In the genomic region with DNA sequence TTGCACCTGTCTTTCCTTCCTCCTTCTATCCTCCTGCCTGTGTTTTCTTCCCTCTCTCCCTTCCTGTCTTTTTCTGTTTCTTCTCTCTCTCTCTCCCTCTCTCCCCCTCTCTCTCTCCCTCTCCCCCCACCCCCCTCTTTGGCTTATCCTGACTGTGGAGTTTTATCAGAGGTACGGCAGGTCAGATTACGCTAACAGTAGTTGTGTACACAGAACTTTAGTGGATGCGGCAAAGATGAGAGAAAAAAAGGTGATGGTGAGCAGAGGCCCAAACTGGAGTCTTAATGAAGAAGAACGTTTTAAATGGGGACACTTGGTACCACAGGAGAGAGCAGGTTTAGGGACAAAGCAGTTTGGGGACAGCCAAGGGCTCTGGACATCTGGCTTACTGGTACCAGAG, we compare ENCODE assay signal across 22 mouse cellular contexts.
DNase-seq lines count a peak whose midpoint lies in the region; ATAC-seq and TF ChIP-seq lines count a peak whose summit lies in the region.
"Had no signal": no experiment of that assay in that cellular context is flagged by ENCODE, and none has a peak within 500 bp of the region (broad histone marks: within the 10 kb centered on the region; RNA-seq: fewer than 3 reads in every experiment).

No protein-coding gene starts in this region.

- H3K36me3 ChIP-seq in heart, embryonic 13.5 days, result no peaks in the 10 kb centered on the region
- H3K36me3 ChIP-seq in lung, postnatal 0 days (ENCODE audit: insufficient read depth, low read length), result no peaks in the 10 kb centered on the region
- peaks cover 17% of the 10 kb centered on the region; the same call in 1 of the 2 replicates for H3K36me3 ChIP-seq in macrophage (ENCODE audit: inconsistent target)
- H3K36me3 ChIP-seq in forebrain, embryonic 11.5 days (ENCODE audit: control insufficient read depth, insufficient read depth, low read length), result no peaks in the 10 kb centered on the region
- H3K36me3 ChIP-seq: embryonic facial prominence, embryonic 15.5 days; G1E; hindbrain, embryonic 12.5 days; kidney, embryonic 15.5 days; limb, embryonic 10.5 days; neural tube, embryonic 13.5 days had no signal

- H3K9ac ChIP-seq in heart, embryonic 13.5 days, result no peak overlapping the region
- no peak overlapping the region for H3K9ac ChIP-seq in lung, postnatal 0 days (replicated peaks; ENCODE audit: low read depth)
- H3K9ac ChIP-seq in forebrain, embryonic 11.5 days (ENCODE audit: low read length), result no peak overlapping the region
- H3K9ac ChIP-seq: embryonic facial prominence, embryonic 15.5 days; forebrain, postnatal 0 days; hindbrain, embryonic 12.5 days; kidney, embryonic 15.5 days; neural tube, embryonic 13.5 days had no signal

- 0 out of 2 replicates have a peak overlapping the region, but pooled peaks have one; percentile 1 for H3K27ac ChIP-seq in heart, embryonic 13.5 days (replicated peaks)
- 0 out of 2 replicates have a peak overlapping the region, but pooled peaks have one; percentile 21 for H3K27ac ChIP-seq in lung, postnatal 0 days (ENCODE audit: low read length)
- H3K27ac ChIP-seq in macrophage, result peak overlapping the region; percentile 80
- H3K27ac ChIP-seq in forebrain, embryonic 11.5 days (ENCODE audit: low read depth, low read length), result no peak overlapping the region
- H3K27ac ChIP-seq: embryonic facial prominence, embryonic 15.5 days; hindbrain, embryonic 12.5 days; kidney, embryonic 15.5 days; layer of hippocampus, adult 2 months; limb, embryonic 10.5 days; neural tube, embryonic 13.5 days had no signal

- ATAC-seq in heart, embryonic 13.5 days (ENCODE audit: extremely low read depth, insufficient number of reproducible peaks, low FRiP score, low TSS enrichment), result no peak
- no peak for ATAC-seq in lung, postnatal 0 days
- ATAC-seq in forebrain, embryonic 11.5 days (replicated peaks; ENCODE audit: low FRiP score), result no peak
- ATAC-seq: CD4-positive, CD25-positive, alpha-beta regulatory T cell, adult 4 months; forebrain, postnatal 0 days had no signal

- H3K27me3 ChIP-seq in heart, embryonic 13.5 days (replicated peaks), result no peaks in the 10 kb centered on the region
- no peaks in the 10 kb centered on the region for H3K27me3 ChIP-seq in lung, postnatal 0 days (replicated peaks; ENCODE audit: insufficient read depth, low read length)
- no peaks in the 10 kb centered on the region for H3K27me3 ChIP-seq in forebrain, embryonic 11.5 days (ENCODE audit: control insufficient read depth, insufficient read depth, low read length)
- H3K27me3 ChIP-seq: embryonic facial prominence, embryonic 15.5 days; hindbrain, embryonic 12.5 days; kidney, embryonic 15.5 days; neural tube, embryonic 13.5 days had no signal

- peaks cover 100% of the 10 kb centered on the region for H3K79me2 ChIP-seq in macrophage (ENCODE audit: inconsistent target)

- TF ChIP-seq CTCF in lung, postnatal 0 days (IDR thresholded peaks at IDR 0.05), result no peak

- peaks cover 12% of the 10 kb centered on the region for H3K4me1 ChIP-seq in heart, embryonic 13.5 days
- no peaks in the 10 kb centered on the region for H3K4me1 ChIP-seq in lung, postnatal 0 days (ENCODE audit: insufficient read depth, low read depth, low read length)
- no peaks in the 10 kb centered on the region for H3K4me1 ChIP-seq in forebrain, embryonic 11.5 days (replicated peaks; ENCODE audit: control insufficient read depth, insufficient read depth, low read length)
- H3K4me1 ChIP-seq: hindbrain, embryonic 12.5 days; neural tube, embryonic 13.5 days had no signal

- 39% methylated on average over 4 of the region's 4 CpGs for WGBS in heart, embryonic 13.5 days
- 33% methylated on average over 4 of the region's 4 CpGs for WGBS in lung, postnatal 0 days
- WGBS in macrophage (ENCODE audit: missing documents), result 69% methylated on average over 4 of the region's 4 CpGs
- 86% methylated on average over 4 of the region's 4 CpGs for WGBS in forebrain, embryonic 11.5 days

- H3K4me2 ChIP-seq in heart, embryonic 13.5 days, result no peak overlapping the region
- H3K4me2 ChIP-seq in lung, postnatal 0 days (replicated peaks; ENCODE audit: low read depth, low read length), result no peak overlapping the region
- H3K4me2 ChIP-seq in forebrain, embryonic 11.5 days (ENCODE audit: low read depth, low read length, severe bottlenecking), result no peak overlapping the region
- H3K4me2 ChIP-seq: embryonic facial prominence, embryonic 15.5 days; heart, embryonic 11.5 days; hindbrain, embryonic 12.5 days; kidney, embryonic 15.5 days; midbrain, embryonic 11.5 days; neural tube, embryonic 13.5 days had no signal

- no peak for DNase-seq in heart, adult 18-20 months
- DNase-seq in lung, postnatal 0 days (ENCODE audit: low spot score), result no peak
- DNase-seq in lung, postnatal 25 days (ENCODE audit: low spot score), result no peak
- DNase-seq in layer of hippocampus, postnatal 36 days, result no peak
- no peak for DNase-seq in forebrain, embryonic 11.5 days (ENCODE audit: low spot score)
- DNase-seq: cerebellum, adult 2 months; cerebellum, postnatal 36 days; forebrain, postnatal 0 days; spleen, adult 18-20 months; thymus, postnatal 25 days had no signal

- no peaks in the 10 kb centered on the region for H3K9me3 ChIP-seq in heart, embryonic 13.5 days
- no peaks in the 10 kb centered on the region for H3K9me3 ChIP-seq in lung, postnatal 0 days (ENCODE audit: low read length)
- no peaks in the 10 kb centered on the region for H3K9me3 ChIP-seq in forebrain, embryonic 11.5 days (ENCODE audit: control insufficient read depth, low read length)
- H3K9me3 ChIP-seq: embryonic facial prominence, embryonic 15.5 days; hindbrain, embryonic 12.5 days; kidney, embryonic 15.5 days; limb, embryonic 10.5 days; neural tube, embryonic 13.5 days had no signal

- no peak overlapping the region for H3K4me3 ChIP-seq in heart, embryonic 13.5 days
- H3K4me3 ChIP-seq in lung, postnatal 0 days (ENCODE audit: low read depth, low read length), result no peak overlapping the region
- H3K4me3 ChIP-seq in macrophage (ENCODE audit: inconsistent target), result no peak overlapping the region
- no peak overlapping the region for H3K4me3 ChIP-seq in forebrain, embryonic 11.5 days (ENCODE audit: low read depth, low read length)
- H3K4me3 ChIP-seq: embryonic facial prominence, embryonic 15.5 days; hindbrain, embryonic 12.5 days; kidney, embryonic 15.5 days; layer of hippocampus, adult 2 months; limb, embryonic 10.5 days; neural tube, embryonic 13.5 days had no signal

- TF ChIP-seq EP300 in lung, postnatal 0 days (IDR thresholded peaks at IDR 0.05), result no peak
